Mouse (Mus musculus) small intestine, adult 2 months (tissue): Measurements from ENCODE around the gene Syna.

ENCODE experiments used
- CTCF ChIP-seq: fragments of 200-500 bp; IDR thresholded peaks from 2 replicates; pipeline ENCODE4 v1.5.1; 2012; ENCODE audit warnings: low read depth, mild to moderate bottlenecking, control low read depth, inconsistent platforms, low read length, moderate library complexity, mixed read lengths; ENCODE audit not compliant: insufficient replicate concordance, insufficient read length; ENCODE audit errors: extremely low read depth
- POLR2A ChIP-seq: fragments of 200-500 bp; IDR thresholded peaks from 2 replicates; pipeline ENCODE4 v1.6.1; 2012; ENCODE audit warnings: low read depth, mild to moderate bottlenecking, control low read depth, inconsistent platforms, low read length, moderate library complexity

DNA sequence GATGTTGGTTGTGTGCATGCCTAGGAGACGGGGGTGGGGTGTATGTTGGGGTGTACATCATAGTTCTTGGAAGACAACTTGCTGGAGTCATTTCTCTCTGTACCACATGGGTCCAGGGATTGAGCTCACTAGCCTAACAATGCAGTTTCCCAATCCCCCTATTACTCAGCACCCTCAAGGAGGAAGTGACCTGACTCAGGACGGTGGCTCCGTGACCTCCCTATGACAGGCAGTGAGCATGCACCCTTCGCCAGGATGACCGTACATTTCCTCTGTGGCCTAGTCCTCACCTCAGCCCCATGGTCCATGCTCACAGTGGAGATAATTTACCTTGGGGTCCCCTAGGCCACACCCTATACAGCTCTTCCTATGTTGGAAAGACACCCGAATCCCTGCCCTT is 27.6 kb downstream of the Syna start:
- TF ChIP-seq CTCF (no peak), POLR2A (no peak)
